Mouse (Mus musculus) mature B cell (primary cell): Measurements from ENCODE around the gene Lrrc8c.

Experiments used
- in situ Hi-C: fragments of 300-500 bp; cut with MboI; formaldehyde crosslinking; loops from 2 replicates; pipeline ENCODE4 v1.14.3; 2019

Gene Lrrc8c

GRCm38 (mm10) chr5:105599315-105599714 lies 80.1 kb downstream of the Lrrc8c start:
- in situ Hi-C loops = no loop called here

GRCm38 (mm10) chr5:105600998-105601397 lies 81.8 kb downstream of the Lrrc8c start:
- in situ Hi-C loops = no loop called here

GRCm38 (mm10) chr5:105602585-105602984 lies 83.4 kb downstream of the Lrrc8c start:
- in situ Hi-C loops = no loop called here

GRCm38 (mm10) chr5:105605736-105606135 lies 86.5 kb downstream of the Lrrc8c start:
- in situ Hi-C loops = no loop called here

- in situ Hi-C loops = no loop called here
Measured at GRCm38 (mm10) chr5:105609683-105610082, 90.5 kb downstream of the Lrrc8c start.

GRCm38 (mm10) chr5:105613002-105613401 lies 93.8 kb downstream of the Lrrc8c start:
- in situ Hi-C loops = no loop called here

GRCm38 (mm10) chr5:105614000-105614399 lies 94.8 kb downstream of the Lrrc8c start:
- in situ Hi-C loops = no loop called here

- in situ Hi-C loops = no loop called here
Measured at GRCm38 (mm10) chr5:105614682-105615434, 95.7 kb downstream of the Lrrc8c start.

- in situ Hi-C loops = no loop called here
Measured at GRCm38 (mm10) chr5:105615871-105616454, 96.8 kb downstream of the Lrrc8c start.

GRCm38 (mm10) chr5:105616538-105616937 lies 97.3 kb downstream of the Lrrc8c start:
- in situ Hi-C loops = no loop called here

GRCm38 (mm10) chr5:105618510-105618909 lies 99.3 kb downstream of the Lrrc8c start:
- in situ Hi-C loops = no loop called here

GRCm38 (mm10) chr5:105619666-105620065 lies 100.5 kb downstream of the Lrrc8c start:
- in situ Hi-C loops = no loop called here

- in situ Hi-C loops = no loop called here
Measured at GRCm38 (mm10) chr5:105620505-105621116, 101.4 kb downstream of the Lrrc8c start.

- in situ Hi-C loops = no loop called here
Measured at GRCm38 (mm10) chr5:105623074-105623713, 104.0 kb downstream of the Lrrc8c start.

GRCm38 (mm10) chr5:105624257-105624656 lies 105.1 kb downstream of the Lrrc8c start:
- in situ Hi-C loops = no loop called here

GRCm38 (mm10) chr5:105625504-105626150 lies 106.4 kb downstream of the Lrrc8c start:
- in situ Hi-C loops = no loop called here

GRCm38 (mm10) chr5:105626355-105626754 lies 107.2 kb downstream of the Lrrc8c start:
- in situ Hi-C loops = no loop called here

GRCm38 (mm10) chr5:105627093-105627492 lies 107.9 kb downstream of the Lrrc8c start:
- in situ Hi-C loops = no loop called here

- in situ Hi-C loops = no loop called here
Measured at GRCm38 (mm10) chr5:105629955-105630354, 110.8 kb downstream of the Lrrc8c start.

GRCm38 (mm10) chr5:105632066-105632465 lies 112.9 kb downstream of the Lrrc8c start:
- in situ Hi-C loops = no loop called here

- in situ Hi-C loops = no loop called here
Measured at GRCm38 (mm10) chr5:105635576-105635975, 116.4 kb downstream of the Lrrc8c start.
